Mouse (Mus musculus): ENCODE results near the gene Isg20l2.

GRCm38 (mm10) chr3:87949266-87949954, 19.3 kb downstream of the Isg20l2 start:
- TF ChIP-seq CTCF (IDR thresholded peaks at IDR 0.05; ENCODE audit: insufficient read depth, low read length) = no peak
- TF ChIP-seq POLR2A (IDR thresholded peaks at IDR 0.05; ENCODE audit: borderline replicate concordance, extremely low read depth, low read depth, low read length) = no peak

All from lung, adult 2 months (tissue).